Mouse (Mus musculus) megakaryocyte-erythroid progenitor cell, adult 5-6 weeks (primary cell): ENCODE measurements around the gene Pms2. TPM values are rescaled to one million over a fixed set of nuclear protein-coding genes. Genes with fewer than 3 reads are reported as not detected.

Experiments
- ATAC-seq: replicated peaks from 2 replicates; pipeline ENCODE4 v1.8.0; 2016; ENCODE audit warnings: mild to moderate bottlenecking, inconsistent platforms; ENCODE audit not compliant: severe bottlenecking, poor library complexity, low FRiP score, low TSS enrichment
- total RNA-seq, 2 experiments: library from RNA; stranded (forward) in 1 of 2; stranded (reverse) in 1 of 2; fragments of 200-1000, 215-1000 nt in 1 of 2; fragments of >200 nt in 1 of 2; fragmentation: Nextera tagmentation in 1 of 2; gene quantifications; 2 replicates each; pipeline ENCODE4 v1.2.3; 2014 to 2017

Gene Pms2
- total RNA-seq (2014; fragmentation: Nextera tagmentation) (20.5 and 35.7 TPM in 2 replicates), total RNA-seq (2017) (39.9 and 41.4 TPM in 2 replicates)

DNA sequence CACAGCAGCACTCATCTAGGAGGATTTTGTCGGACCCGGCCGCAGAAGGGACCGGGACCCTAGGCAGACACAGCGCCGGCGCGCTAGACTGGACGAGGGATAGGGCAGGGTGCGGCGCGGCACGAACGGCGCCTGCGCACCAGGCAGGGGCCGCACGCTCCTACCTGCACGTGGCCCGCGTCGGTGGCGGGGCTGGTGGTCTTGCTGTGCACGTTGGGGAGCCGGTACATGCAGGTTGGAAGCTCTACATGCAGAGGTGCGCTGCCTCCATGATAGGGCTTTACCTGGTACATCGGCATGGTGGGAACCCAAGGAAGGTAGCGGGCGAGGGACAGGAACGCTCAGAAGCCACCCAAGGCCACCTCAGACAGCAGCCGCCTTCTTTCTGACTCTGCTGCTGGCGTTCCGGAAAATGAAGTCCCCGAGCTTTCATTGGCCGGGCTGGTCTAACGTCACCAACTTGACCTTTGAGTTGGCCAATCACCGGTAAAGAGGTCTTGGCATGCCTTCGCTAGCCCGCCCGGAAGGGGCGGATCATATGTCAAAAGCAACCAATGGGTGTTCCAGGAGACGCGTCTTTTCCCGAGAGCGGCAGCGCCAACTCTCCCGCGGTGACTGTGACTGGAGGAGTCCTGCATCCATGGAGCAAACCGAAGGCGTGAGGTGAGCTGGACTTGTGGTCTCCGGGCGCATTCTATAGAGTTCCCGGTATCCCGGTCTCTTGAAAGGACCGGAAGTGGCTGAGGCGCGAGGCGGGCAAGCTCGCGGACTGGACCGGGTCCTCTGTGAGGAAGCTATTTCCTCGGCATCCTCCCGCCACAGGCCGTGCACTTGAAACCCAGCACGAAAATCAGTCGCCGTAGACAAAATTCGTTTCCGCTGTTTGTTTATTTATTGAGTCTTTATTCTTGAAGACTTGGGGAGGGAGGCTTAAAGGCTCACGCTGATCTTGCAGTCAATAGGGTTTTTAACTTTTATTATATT, at the start of gene Pms2, which contains the start of gene Aimp2:
Gene Pms2, plus strand, starts transcription at position 548 of the 984 bp plus-strand sequence.
Gene Aimp2, minus strand, starts transcription at position 431 of the 984 bp plus-strand sequence.
- ATAC-seq = peak; percentile 95

DNA sequence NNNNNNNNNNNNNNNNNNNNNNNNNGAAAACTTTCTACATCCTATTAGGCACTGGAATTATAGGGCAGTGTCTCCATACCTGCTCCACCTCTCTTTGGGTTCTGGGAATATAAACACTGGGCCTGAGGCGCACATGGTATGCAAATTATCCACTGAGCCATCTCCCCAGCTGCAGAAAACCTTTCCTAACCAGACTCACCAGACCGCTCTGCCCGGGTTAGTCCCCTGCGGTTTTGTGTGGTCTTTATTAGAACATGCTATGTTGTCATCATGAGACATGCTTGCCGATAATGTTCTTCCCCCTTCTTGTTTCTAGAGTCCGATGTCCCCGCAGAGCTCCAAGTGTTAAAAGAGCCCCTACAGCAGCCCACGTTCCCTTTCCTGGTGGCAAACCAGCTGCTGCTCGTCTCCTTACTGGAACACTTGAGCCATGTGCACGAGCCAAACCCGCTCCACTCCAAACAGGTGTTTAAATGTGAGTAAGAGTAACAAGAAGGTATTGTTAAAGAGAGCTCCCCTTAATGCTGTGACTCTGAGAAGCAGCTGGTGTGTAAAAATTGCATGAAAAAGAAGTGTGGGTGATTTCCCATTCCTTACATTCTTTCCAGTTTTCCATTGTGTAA, 38.1 kb upstream of the Pms2 start:
- ATAC-seq = no peak

GRCm38 (mm10) chr5:143874571-143874970, 35.2 kb upstream of the Pms2 start:
- peak; percentile 47; the same call in 1 of the 2 replicates for ATAC-seq

GRCm38 (mm10) chr5:143885274-143885673, 24.5 kb upstream of the Pms2 start:
- ATAC-seq = no peak

DNA sequence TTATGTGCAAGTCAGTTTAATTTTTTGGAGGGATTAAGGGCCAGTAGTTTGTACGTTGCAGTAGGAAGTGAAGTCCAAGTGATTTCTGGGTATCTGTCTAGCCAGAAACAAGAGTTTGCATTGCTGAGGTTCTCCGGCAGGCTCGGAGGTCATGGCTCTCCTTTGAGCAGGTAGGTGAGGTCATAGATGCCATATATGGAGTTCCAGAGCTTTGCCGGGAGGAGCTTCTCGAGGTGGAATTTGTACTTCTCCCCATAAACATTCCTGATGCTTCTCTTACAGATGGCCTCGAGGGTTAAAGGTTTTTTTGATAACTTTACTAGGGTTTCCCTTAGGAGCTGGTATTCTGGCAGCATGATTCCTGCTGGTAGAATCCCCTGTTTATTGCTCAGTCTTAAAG, 19.0 kb upstream of the Pms2 start:
- no peak for ATAC-seq

GRCm38 (mm10) chr5:143892255-143892886, 17.4 kb upstream of the Pms2 start:
- 0 out of 2 replicates have a peak, but pooled peaks have one; percentile 33 for ATAC-seq

GRCm38 (mm10) chr5:143893396-143893795, 16.4 kb upstream of the Pms2 start:
- ATAC-seq = peak; percentile 96

- no peak for ATAC-seq
These were observed 12.0 kb upstream of the Pms2 start, which contains the start of gene Ankrd61 for GRCm38 (mm10) chr5:143897635-143898330. Gene Ankrd61 (minus strand): TSS chr5:143897685.

- ATAC-seq = no peak
These were observed 7.7 kb upstream of the Pms2 start for GRCm38 (mm10) chr5:143902111-143902510.

- peak; percentile 76 for ATAC-seq
These were observed 6.0 kb upstream of the Pms2 start for GRCm38 (mm10) chr5:143903813-143904212.

GRCm38 (mm10) chr5:143906429-143906828, 3.3 kb upstream of the Pms2 start:
- no peak for ATAC-seq

DNA sequence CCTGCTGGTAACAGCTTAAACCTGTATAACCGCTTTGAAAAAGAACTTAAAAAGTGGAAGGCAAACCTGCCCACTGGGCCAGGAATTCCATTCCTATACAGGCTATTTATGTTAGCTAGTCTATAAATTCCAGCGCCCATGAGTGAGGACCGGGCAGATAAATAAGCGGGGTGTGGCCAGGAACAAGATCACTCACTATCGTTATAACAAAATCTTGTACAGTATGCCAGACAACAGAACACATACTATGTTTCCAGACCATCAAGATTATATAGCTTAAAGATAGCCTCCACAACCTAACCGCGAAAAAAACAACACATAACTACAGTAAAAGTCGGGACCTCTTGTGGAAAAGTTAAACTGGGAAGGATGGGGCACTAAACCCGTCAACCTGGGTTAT, 838 bp upstream of the Pms2 start:
- ATAC-seq = 0 out of 2 replicates have a peak, but pooled peaks have one; percentile 16

- no peak for ATAC-seq
These were observed 6.5 kb downstream of the Pms2 start for GRCm38 (mm10) chr5:143916221-143916620.

- peak; percentile 81; the same call in 1 of the 2 replicates for ATAC-seq
These were observed 7.7 kb downstream of the Pms2 start for GRCm38 (mm10) chr5:143917418-143917817.

GRCm38 (mm10) chr5:143918120-143918519, 8.4 kb downstream of the Pms2 start:
- no peak for ATAC-seq

GRCm38 (mm10) chr5:143924781-143925452, 15.2 kb downstream of the Pms2 start:
- peak; percentile 96 for ATAC-seq

DNA sequence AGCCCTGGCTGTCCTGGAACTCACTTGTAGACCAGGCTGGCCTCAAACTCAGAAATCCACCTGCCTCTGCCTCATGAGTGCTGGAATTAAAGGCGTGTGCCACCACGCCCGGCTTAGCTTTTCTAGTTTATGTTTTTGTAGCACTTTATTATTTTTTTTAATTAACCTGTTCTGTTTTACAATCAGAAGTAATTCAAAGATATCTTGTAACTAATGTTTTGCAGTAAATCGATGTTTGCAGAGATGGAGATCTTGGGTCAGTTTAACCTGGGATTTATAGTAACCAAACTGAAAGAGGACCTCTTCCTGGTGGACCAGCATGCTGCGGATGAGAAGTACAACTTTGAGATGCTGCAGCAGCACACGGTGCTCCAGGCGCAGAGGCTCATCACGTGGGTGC, 18.1 kb downstream of the Pms2 start, which contains the start of gene Gm42421:
Gene Gm42421, plus strand, starts transcription at position 301 of the 400 bp plus-strand sequence.
- ATAC-seq = no peak

- ATAC-seq = no peak
These were observed 19.5 kb downstream of the Pms2 start for GRCm38 (mm10) chr5:143929291-143929690.
